Mouse (Mus musculus): ENCODE data around the gene 2810004N23Rik.
"Not testable (repeated sequence)": the region's sequence is repeated elsewhere in the genome, so short reads cannot be mapped to it uniquely, and the experiment has no call there.

2810004N23Rik gene

GRCm38 (mm10) chr8:124867126-124867525, 4.2 kb upstream of the 2810004N23Rik start:
- ATAC-seq (ENCODE audit: insufficient number of reproducible peaks, low FRiP score, low TSS enrichment), result no peak

GRCm38 (mm10) chr8:124866669-124867068, 3.7 kb upstream of the 2810004N23Rik start:
- no peak for ATAC-seq (ENCODE audit: insufficient number of reproducible peaks, low FRiP score, low TSS enrichment)

- ATAC-seq (ENCODE audit: insufficient number of reproducible peaks, low FRiP score, low TSS enrichment), result no peak
These were observed 809 bp upstream of the 2810004N23Rik start for GRCm38 (mm10) chr8:124863729-124864128.

DNA sequence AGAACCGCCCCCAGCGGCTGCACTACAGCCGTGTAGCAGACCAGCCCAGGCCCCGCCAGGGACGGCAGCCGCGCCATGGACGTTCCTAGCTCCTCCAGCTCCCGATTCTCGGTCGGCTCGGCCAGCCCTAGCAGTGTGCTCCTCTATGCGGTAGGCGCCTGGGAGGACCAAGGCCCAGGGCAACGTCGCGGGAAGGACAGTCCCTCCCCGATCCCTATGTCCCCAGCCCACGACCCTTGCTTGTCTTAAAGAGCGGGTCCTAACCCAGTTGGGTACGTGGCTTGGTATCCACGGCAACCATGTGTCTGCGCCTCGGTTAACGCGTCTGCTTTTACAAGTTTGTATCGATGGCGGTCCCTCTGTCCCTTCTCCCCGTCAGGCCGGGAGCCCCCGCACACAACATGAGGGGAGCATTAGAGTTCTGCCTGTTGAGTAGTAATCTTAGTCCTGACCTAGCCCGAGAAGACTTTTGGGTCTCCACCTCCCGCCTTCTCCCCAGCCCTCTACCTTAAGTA, 300 bp upstream of the 2810004N23Rik start:
- ATAC-seq (ENCODE audit: insufficient number of reproducible peaks, low FRiP score, low TSS enrichment), result peak; percentile 67

- ATAC-seq (ENCODE audit: insufficient number of reproducible peaks, low FRiP score, low TSS enrichment), result 0 out of 2 replicates have a peak, but pooled peaks have one; percentile 32
These were observed 2.7 kb downstream of the 2810004N23Rik start for GRCm38 (mm10) chr8:124860188-124860587.

- ATAC-seq (ENCODE audit: insufficient number of reproducible peaks, low FRiP score, low TSS enrichment), result no peak
These were observed 3.5 kb downstream of the 2810004N23Rik start for GRCm38 (mm10) chr8:124859466-124859865.

DNA sequence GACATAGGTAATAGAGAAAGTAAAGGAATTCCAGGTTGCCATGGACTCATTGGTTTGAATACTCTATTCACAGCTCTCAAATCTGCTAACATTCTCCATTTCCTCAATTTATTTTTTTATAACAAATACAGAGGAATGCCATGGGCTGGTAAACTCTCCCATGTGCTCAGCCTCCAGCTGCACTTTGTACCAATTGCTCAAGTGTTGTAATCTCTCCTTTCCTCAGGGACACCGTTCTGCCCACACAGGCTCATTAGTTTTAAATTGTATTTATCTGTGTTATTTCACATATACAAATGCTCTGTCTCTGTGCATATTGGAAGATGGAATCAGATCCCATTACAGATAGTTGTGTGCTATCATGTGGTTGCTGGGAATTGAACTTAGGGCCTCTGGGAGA, 9.4 kb downstream of the 2810004N23Rik start:
- no peak for ATAC-seq (ENCODE audit: insufficient number of reproducible peaks, low FRiP score, low TSS enrichment)

- no peak for ATAC-seq (ENCODE audit: insufficient number of reproducible peaks, low FRiP score, low TSS enrichment)
These were observed 17.3 kb downstream of the 2810004N23Rik start for GRCm38 (mm10) chr8:124845573-124845972.

GRCm38 (mm10) chr8:124845131-124845530, 17.8 kb downstream of the 2810004N23Rik start:
- no peak for ATAC-seq (ENCODE audit: insufficient number of reproducible peaks, low FRiP score, low TSS enrichment)

- not testable (repeated sequence) for ATAC-seq (ENCODE audit: insufficient number of reproducible peaks, low FRiP score, low TSS enrichment)
These were observed 20.0 kb downstream of the 2810004N23Rik start for GRCm38 (mm10) chr8:124842929-124843328.

DNA sequence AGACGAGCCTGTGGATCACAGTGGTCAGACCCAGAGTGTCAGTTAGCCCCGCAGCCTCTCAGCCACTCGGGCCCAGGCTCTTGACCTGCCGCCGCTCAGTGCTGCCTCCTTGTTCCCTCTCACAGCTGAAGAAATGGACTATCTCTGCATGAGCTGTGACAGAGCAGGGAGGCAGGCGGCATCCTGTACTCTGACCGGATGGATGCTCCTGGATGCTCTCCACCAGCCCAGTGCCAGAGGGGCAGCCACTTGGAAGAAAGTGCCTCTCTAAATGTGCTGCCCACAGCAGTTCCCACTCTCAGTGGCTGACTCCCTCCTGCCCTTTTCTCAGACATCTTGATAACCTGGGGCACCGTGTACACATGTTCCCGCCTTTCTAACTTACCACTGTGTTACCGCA, 21.1 kb downstream of the 2810004N23Rik start:
- ATAC-seq (ENCODE audit: insufficient number of reproducible peaks, low FRiP score, low TSS enrichment), result peak; percentile 61; the same call in 1 of the 2 replicates

GRCm38 (mm10) chr8:124840900-124841299, 22.0 kb downstream of the 2810004N23Rik start:
- ATAC-seq (ENCODE audit: insufficient number of reproducible peaks, low FRiP score, low TSS enrichment), result no peak

- ATAC-seq (ENCODE audit: insufficient number of reproducible peaks, low FRiP score, low TSS enrichment), result no peak
These were observed 23.5 kb downstream of the 2810004N23Rik start for GRCm38 (mm10) chr8:124839371-124839770.

DNA sequence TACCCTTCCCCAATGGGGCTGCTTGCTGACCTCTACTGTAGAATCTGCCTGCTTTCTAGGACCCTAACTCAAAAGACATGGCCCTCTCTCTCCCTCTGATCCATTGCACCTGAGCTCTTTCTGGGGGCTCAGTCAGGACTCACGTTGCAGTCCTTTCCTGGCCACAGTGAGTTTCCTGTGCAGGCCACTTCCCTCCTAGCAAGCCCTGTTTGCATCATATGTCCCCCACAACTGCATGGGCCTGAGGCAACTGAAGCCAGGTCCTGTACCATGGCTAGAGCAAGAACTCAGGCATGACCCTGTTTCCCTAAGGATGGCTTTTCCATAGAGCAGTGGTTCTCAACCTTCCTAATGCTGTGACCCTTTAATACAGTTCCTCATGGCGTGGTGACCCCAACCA, 25.0 kb downstream of the 2810004N23Rik start:
- ATAC-seq (ENCODE audit: insufficient number of reproducible peaks, low FRiP score, low TSS enrichment), result no peak

- no peak for ATAC-seq (ENCODE audit: insufficient number of reproducible peaks, low FRiP score, low TSS enrichment)
These were observed 26.0 kb downstream of the 2810004N23Rik start for GRCm38 (mm10) chr8:124836907-124837306.

- no peak for ATAC-seq (ENCODE audit: insufficient number of reproducible peaks, low FRiP score, low TSS enrichment)
These were observed 26.6 kb downstream of the 2810004N23Rik start for GRCm38 (mm10) chr8:124836273-124836672.

DNA sequence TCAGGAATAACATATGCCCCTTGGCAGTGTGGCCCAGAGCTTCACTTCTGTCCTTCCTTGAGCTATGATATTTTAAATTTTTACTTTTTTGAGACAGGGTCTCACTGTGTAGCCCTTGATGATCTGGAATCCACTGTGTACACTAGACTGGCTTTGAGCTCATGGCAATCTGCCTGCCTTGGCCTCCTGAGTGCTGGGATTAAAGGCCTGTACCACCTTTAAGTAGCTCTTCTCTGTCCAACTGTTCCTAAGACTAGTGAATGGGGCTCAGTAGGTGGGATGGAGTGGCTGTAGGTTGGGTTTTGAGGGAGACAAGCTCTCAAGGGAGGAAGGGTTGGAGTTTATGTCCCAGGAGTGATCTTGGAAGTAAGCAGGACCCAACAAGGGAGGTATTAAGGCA, 27.1 kb downstream of the 2810004N23Rik start:
- no peak for ATAC-seq (ENCODE audit: insufficient number of reproducible peaks, low FRiP score, low TSS enrichment)

DNA sequence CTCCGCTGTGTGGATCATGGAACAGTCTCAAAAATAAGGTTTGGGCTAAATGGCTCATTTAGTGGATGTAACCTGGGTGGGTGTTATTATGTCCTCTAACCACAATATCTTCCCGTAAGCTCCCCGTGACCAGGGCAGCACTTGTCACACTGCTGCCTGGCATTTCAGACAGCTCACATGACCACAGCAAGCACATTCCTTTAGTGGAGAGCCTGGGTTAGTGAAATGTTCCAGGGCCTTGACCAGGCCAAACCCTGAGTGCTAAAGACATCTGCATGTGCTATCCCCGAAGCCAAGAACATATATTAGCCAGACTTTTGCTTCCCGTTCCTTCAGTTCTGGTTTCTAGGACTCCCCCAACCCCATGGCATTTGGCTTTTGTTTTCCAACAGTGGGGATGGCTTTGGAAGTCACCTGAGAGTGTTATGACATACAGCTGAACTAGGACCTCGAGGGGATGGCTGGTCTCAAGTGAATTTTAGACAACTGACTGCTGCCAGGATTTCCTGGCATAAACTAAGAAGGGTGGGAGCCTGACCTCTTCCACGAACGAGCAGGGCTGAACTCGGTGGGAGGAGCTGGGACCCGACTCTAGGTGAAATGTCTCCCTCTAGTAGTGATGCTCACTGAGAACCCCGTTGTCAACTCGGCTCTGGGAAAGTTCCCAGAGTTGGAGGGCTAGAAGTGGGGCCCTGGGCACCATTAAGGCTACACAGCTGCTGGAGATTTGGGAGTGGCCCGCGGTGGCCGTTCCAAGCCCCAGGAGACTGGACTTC, 29.3 kb downstream of the 2810004N23Rik start:
- ATAC-seq (ENCODE audit: insufficient number of reproducible peaks, low FRiP score, low TSS enrichment), result no peak

- no peak for ATAC-seq (ENCODE audit: insufficient number of reproducible peaks, low FRiP score, low TSS enrichment)
These were observed 31.0 kb downstream of the 2810004N23Rik start for GRCm38 (mm10) chr8:124831941-124832340.

DNA sequence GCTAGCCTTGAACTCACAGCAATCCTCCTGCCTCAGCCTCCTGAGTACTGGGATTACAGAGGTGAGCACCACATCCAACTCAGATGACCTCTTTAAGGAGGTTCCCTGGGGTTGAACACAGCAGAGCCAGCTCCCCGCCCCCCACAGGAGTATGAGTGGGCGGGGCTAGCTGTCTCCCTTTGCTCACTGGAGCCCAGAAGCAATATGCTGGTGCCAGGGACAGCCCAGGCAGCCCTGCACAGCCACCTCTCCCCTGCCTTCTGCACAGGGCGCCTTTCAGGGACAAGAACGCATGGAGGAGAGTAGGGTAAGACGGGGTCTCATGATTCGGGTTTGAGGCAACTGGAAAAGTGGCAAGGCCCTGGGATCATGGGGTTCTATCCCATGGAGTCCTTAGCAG, 31.4 kb downstream of the 2810004N23Rik start:
- no peak for ATAC-seq (ENCODE audit: insufficient number of reproducible peaks, low FRiP score, low TSS enrichment)

DNA sequence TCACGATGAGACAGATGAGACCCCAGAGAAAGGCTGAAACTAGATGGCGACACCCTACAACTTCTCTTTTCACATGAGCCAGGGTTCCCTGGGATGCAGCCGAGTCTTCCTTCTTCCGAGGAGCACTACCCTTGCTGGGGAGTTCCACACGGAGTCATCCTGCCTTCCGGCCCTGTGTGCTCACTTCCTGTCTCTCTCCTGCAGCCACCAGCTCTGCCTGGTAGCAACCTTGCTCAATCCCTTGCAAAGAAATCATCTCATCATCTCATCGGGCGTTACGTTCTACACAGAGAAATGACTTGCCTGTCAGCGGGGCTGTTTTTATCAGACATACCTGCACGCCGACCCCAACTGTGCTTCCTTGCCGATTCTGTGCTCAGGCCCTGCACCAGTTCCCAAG, 32.9 kb downstream of the 2810004N23Rik start:
- no peak for ATAC-seq (ENCODE audit: insufficient number of reproducible peaks, low FRiP score, low TSS enrichment)
